Mouse (Mus musculus): Measurements from ENCODE around the gene Dpm1.

Dpm1 gene

DNA sequence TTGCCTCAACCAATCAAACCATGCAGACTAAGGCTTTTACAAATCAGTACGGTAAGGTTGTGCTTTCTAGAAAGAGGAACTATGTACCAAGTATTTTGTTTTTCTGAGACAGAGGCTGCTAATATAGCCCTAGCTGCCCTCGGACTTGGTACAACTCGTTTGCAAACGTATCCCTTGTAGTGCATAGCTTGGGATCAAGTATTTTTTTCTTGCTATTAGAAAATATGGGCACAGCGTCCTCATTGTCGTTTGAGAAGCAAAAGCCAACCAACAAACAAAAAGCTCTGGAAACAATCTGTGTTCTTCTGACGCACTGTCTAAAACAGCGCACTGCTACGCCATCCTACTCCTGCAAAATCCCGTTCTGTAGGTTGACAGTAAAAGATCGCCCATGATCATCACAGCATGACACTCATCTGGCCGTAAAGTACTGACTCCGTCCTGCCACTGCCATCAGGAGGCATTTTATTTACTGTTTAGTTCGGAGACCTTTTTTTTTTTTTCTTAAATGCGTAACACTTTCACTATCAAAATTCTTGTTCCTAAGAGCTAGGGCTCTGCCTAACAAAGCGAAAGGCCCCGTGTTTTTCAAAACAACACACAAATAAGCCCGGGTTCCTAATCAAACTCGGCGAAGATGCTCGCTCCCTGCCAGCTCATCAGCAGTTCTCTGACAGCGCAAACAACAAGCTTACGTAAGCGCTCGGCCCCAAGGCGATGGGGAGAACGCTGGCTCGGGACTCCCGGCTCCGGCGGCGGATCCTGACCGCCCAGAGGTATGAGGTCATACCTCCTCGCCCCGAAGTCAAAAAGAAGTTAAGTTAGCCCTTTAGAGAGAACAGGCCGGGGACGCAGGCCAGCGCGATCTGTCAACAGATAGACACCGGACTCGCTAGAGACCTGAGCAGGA, 1.0 kb downstream of the Dpm1 start:
- peak; percentile 74 for DNase-seq (ENCODE audit: low spot score)

DNA sequence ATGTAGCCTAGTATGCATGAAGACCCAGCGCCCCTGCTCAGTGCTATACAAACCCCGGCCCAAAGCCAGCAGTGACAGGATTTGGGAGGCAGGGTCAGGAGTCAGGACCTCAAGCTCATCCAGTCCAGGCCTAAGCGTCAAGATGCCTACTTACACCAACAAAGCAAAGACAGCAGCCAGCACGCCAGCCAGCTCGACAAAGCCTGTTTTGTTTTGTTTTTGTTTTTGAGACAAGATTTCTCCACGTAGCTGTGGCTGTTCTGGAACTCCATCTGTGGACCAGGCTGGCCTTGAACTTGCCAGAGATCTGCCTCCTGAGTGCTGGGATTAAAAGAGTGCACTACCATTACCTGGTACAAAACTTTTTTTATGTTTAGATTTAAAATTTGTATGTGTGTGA, 7.1 kb downstream of the Dpm1 start:
- DNase-seq (ENCODE audit: low spot score), result no peak

DNA sequence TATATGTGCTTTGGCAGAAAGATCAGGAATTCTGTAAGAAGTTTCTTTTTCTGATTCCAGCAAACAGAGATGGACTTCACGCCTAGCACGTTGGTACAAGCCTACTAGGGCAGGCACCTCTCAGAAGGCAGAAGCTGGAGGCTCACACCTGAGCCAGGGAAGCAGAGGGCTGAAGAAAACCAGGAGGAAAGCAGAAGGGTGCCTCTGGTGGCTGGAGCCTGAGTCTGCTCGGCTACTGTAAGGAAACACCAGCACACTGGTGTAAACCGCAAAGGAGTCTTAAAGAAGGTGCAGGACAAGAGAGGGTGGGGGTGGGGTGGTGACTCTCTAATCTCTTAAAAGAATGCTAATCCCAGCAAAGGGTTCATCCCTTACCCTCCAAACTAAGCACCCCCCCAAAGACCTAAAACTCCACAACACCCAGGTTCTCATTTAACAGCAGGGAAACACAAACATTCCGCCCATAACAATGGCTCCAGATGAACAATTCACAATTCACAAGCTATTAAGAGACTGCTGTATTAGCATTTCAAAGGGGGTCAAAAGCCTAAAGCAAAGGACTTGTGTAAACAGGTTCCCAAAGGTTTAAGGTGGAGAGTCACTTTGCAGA, 16.5 kb downstream of the Dpm1 start:
- DNase-seq (ENCODE audit: low spot score), result no peak

DNA sequence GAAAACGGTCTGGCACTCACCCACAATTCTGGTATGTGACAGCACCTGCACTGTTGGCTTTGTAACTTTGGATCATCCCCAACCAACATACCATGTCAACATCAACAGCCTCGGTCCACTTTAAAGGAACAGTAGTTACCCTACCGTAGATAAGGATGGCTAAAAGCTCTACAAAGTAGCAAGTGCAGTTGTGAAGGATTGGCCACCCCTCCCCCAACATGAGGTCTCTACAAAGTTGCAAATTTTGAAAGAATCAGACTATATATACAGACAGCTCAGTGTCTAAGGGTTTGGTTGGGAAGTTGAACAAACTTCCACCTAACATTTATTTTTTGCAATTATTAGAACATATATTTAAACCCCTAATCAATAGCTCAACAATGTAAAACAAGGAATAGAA, 22.5 kb downstream of the Dpm1 start:
- DNase-seq (ENCODE audit: low spot score), result no peak

DNA sequence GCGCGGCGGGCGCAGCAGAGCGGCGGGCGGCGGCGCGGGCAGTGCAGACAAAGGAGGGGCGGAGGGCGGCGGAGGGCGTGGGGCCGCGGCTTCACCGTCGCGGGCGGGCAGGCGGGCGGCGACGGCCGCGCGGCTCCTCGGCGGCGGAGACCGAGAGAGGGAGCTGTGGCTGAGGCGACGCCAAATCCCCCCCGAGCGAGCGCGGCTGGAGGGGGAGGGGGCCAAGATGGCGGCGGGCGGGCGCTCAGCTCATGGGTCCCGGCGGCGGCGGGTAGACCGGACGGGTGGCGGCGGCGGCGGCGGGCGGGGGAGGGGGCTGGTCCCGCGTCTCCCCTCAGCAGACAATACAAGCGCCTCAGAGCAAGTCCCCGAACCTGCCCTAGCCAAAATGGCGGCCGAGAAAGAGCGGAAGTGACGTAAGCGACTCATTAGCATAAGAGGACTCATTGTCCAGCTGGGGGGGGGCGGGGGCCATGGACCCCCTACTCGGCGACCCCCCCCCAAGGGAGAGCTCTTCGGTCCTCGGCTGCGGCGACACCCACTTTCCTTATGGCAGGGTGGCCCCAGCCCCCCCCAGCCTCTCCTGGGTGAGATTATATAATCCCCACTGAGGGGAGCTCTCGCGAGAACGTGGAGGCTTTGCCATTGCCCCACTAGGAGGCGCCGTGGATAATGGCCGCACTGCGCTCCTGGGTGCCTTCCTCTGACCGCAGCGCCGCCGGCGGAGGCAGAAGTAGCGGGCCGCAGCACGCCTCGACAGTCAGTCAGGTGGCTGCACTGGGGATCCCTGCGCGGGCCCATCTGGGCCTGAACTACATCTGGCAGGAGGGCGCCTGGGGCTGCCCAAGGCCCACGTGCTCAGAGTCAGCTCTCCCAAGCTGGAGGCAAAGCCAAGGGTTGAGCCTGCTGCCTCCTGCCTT, 23.4 kb downstream of the Dpm1 start, which contains the start of gene Adnp:
TSS of gene Adnp (minus strand) at position 388 of the 920 bp plus-strand sequence.
- DNase-seq (ENCODE audit: low spot score), result peak; percentile 95

DNA sequence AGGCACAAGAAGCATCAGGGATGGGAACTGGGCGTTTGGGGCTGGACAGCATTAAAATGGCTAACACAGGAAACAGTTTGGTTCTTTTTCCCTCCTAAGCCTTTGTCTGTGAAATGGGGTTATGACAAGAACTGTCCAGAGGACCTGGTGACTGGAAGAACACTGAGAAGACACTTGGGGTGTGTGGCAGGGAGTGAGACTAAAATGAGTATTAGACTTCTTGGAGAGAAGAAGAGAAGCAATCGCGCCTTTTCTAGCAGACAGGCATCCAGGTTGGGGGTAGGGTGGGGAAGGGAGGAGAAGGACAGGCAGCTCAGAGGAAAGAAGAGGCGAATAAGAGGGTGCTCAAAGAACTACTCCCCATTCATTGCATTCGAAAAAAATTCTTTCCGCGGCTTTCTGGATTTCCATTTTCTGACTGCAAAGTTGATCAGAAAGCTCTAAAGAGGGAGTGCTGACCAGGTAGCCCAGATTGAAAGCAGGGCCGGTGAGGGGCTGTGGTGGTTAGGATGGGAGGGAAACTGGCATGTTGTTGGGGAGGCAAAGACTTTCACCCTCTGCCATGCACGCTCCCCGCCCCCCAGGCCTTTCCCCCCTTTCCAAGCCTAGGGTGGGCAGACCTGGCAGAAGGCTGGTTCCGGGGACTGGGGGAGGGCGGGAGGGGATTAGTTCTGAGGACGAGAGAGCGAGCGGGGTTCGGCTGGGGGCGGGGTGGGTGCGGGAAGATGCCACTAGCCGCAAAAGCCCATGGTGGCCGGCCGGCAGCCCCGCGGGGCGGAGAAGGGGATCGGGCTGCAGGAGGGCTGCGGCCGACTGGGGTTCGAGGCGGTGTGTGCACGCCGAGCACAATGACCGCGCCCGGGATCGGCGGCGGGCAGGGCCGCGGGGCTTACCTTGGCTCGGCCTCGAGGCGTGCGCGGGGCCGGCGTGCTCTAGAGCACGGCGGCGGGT, 24.4 kb downstream of the Dpm1 start:
- no peak for DNase-seq (ENCODE audit: low spot score)

DNA sequence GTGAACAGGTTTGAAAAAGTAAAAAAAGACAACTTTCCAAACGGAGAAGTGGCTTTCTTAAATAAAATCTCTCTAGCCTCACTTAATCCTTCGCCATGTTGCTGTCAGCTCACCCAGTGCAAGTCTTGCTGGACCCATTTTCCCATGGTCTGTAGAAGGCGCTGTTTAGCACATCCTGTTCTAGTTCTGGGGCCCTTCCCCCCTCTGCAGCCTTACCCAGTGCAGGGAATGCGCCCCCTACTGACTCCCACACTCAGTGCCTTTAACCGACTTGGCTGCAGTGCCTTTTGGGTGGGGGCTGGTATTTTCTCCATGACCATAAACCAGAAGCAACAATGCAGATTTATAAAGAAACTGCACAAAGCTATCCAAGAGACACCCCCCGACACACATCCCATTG, 25.1 kb downstream of the Dpm1 start:
- DNase-seq (ENCODE audit: low spot score), result peak; percentile 96

DNA sequence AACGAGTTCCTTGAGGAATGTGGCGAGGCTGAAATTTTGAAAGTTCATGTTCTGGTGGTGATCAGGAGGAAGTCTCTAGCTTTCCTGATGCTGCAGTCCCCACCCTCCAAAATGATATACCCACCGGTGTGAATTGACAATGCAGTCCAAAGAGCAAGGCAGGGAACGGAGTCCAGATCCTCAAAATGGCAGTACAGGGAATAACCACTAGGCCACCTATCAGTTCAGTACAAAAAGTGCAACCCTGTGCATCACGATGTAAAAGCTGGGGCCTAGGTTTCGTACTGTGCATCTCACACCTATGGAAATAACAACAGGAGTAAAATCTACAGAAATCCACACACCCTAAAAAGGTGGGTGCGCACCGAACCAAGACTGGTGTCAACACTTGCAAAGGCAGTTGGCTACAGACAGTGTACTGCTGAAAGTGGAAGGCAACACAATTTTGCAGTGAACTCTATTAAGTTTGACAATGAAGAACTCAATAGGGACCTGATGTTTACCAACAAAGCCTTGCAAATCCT, 25.9 kb downstream of the Dpm1 start:
- no peak for DNase-seq (ENCODE audit: low spot score)

DNA sequence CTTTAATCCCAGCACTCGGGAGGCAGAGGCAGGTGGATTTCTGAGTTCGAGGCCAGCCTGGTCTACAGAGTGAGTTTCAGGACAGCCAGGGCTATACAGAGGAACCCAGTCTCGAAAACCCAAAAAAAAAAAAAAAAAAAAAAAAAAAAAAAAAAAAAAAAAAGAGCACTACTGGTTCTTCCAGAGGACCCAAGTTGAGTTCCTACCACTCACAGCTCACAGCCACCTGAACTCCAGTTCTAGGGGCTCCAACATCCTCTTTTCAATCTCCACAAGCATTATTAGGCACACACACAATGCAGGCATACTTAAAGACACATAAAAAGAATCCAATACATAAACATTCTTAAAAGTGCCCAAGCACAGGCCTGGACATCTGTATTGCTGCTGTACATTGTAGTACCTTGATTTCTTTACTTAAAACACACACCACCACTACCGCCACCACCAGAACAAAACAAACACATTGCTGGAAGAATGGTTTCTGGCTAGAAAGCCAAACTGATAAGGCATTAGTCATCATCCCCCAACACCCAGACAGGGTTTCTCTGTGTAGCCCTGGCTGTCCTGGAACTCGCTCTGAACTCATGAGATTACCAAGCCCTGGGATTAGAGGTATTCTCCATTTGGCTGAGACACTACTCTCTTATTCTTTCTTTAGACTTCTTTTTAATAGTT, 30.2 kb downstream of the Dpm1 start:
- no peak for DNase-seq (ENCODE audit: low spot score)

DNA sequence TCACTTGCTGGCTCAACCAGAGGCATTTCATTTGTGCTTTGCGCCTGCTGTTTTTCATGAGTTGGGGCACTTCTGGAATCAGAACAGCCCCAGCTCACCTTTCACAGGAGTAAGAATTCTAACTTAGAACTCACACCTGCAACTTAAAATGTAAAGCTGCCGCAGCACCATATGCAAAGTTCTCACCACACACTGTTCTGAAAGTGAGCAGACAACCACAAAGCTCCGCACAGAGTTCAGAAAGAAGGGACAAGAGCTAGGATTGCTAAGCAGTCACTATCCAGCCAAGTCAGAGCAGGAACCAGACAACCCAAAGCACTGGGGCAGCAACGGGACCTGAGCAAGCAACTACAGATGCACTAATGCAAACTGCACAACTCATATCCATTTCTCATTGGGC, 30.9 kb downstream of the Dpm1 start:
- no peak for DNase-seq (ENCODE audit: low spot score)

DNA sequence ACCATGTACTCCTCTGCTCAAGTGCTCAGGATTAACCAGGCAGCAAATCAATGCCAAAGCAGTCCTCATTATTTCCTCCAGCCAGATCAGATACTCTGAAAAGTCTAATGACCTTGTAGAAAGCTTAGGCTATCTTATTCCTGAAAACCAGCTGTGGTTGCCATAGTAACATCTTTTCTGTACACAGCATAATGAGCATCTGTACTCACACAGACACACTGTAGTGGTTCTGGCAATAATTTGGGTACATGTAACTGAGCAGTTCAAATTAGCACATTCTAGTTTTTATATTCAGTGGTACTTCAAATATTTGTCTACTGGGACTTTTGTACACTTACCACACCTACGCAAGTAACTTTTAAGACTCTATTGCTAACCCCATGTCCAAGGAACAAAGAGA, 32.0 kb downstream of the Dpm1 start:
- DNase-seq (ENCODE audit: low spot score), result no peak

DNA sequence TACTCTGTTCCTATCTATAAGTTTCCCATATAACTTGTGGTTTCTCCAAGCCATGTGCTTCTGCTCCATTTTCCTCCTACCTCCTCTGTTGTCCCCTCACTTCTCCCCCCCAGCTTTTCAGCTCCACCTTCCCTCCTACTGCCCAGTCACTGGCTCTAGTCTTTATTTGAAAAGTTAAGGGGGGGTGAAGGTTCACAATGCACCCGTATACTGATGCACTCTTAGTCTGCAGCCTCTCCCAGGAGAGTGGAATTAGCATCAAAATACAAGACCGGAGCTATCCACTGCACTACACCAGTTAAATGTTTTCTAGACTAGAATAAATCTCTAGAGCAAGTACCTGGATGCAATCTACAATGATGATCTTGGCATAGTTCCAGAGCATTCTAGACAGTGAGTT, 34.7 kb downstream of the Dpm1 start:
- no peak for DNase-seq (ENCODE audit: low spot score)

DNA sequence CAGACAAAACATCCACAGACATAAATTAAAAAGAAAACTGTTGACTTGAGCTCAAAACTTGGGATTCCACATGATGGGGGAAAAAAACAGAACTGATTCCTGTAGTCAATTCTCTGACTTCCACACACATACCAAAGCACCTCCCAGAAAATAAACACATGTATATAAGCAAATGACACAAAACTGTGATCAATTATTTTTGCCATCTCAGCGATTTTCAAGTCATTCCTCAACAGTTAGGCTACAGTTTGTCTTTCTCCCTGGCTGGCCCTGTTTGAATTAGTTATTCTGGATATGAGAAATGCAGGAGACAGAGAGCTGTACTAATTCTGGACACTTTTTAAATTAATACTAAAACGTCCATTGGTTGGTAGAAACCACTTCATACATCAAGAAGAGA, 36.7 kb downstream of the Dpm1 start:
- DNase-seq (ENCODE audit: low spot score), result no peak

DNA sequence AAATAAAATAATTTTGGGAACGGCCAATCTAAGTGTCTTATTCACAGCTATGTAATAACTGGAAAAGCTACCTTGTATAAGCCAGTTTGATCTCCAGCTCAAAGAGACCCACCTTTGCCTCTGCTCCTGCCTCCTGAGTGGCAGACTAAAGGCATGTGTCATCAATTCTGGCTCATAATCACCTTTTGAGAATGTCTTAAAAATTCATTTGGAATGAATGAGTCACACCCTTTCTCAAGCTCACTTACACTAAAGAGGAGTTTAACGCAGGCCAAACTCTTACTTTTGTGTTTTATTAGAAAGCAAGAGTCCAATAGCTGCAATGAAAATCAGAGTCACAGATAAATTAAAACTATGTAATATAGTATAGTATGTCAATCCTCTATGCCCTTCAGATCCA, 38.5 kb downstream of the Dpm1 start:
- no peak for DNase-seq (ENCODE audit: low spot score)

DNA sequence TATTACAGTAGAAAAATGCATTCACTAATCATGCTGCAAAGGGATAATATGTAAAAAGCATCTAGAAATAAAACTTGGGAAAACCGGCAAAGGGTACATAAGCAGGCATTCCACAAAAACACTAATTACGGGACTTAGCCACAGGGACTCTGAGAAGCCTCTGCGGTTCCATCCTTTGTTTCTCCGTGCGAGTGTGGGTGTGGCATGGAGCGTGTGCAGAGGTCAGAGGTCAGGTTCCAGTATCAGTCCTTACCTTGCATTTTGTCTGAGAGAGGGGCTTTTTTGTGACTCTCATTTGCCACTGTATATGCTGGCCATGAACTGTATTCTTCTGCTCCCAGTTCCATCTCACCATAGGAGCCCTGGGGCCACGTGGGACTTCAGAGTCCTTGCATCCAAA, 54.4 kb downstream of the Dpm1 start:
- no peak for DNase-seq (ENCODE audit: low spot score)

DNA sequence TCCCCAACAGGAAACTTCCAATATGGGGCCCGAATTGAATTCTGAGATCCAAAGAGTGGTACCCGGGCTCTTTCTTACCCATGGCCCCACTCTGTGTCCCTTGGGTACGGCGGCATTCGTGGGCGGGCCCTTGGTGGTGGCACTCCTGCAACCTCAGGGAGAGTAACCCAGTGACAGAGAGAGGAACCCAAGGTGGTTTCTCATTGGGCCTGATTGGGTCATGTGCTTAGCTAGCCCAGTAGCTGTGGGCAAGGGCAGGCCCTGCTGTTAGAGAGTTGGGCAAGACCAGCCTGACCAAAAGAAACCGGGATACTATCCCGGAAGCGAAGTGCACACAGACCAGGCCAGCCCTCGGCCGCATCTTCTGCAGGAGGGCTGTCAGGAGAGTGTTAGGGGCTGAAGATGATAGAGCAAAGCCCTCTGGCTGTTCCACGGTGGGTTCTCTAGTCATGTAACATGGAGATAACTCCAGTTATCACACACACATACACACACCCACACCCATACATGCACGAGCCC, 60.2 kb downstream of the Dpm1 start:
- peak; percentile 49 for DNase-seq (ENCODE audit: low spot score)

DNA sequence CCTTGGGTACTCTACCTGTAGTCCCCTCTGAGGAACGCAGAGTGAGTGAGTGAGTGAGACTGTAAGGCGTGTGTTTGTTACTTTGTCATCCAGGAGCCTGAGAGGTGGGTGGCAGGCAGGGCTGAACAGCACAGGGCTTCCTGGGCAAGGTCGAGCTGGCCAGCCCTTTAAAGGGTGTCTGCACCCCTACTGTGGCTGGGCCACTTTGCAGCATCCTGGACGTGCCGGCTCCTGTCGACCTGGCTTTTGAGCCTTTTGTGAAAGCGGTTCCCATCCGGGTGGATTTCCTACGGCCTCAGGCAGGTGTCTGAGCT, 60.6 kb downstream of the Dpm1 start:
- DNase-seq (ENCODE audit: low spot score), result no peak

DNA sequence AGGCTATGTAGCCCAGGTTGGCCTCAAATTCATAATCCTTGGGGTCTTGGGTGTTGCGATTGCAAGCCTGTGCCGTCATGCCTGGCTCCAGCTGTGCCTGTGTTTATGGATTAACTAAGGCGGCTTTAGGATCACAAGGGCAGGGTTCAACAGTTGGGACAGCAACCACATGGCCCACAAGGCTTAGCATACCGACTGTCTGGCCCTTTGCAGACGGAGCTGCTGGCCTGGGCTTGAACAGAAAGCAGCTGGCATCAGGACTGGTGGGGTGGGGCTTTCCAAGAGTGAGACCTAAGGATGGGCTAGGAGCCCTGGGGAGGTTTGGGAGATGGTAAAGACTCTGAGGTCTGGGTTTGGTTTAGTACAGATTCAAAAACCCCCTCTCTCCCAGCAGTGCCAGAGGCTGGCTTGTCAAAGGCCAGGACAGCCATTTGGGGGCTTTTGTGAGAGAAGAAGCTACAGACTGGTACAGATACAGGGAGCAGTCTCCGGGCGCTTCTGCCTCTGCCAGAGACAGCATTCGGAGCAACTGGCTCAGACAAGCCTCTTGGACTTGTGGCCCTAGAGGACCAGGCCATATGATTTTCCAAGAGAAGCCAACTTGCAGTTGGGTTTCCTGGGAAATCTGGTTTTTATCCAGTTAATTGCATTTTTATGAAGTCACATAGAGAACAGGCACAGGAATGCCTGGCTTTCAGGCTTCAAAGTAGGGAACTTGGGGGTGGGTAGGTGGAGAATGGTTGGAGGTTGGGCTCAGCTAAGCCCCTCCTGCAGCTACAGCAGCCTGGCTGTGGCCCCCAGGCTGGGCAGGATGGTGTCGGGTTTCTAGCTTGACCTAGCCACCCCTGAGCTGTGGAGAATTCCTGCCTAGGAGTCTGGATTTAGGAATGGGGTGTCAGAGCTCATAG, 61.2 kb downstream of the Dpm1 start:
- DNase-seq (ENCODE audit: low spot score), result peak; percentile 56

DNA sequence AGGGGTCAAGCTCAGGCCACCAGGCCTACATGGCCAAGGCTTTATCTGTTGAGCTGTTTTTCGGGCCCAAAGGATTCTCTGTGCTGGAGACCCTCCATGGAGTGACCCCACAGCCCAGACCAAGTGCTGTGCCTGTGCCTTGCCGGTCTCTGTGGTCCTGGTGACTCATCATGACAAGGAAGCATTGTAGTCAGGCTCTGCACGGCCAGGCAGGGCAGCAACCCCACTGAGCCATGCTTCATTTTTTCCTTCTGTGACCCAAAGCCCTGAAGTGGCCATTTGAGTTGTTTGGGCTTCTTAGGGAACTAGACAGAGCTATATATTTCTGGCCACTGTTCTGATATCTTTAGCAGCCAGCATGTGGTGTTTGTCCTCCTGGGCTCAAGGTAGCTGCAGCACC, 62.6 kb downstream of the Dpm1 start:
- no peak for DNase-seq (ENCODE audit: low spot score)

Measured in adipocyte (in vitro differentiated cells).